Mouse (Mus musculus) embryonic facial prominence, embryonic 12.5 days (tissue): Measurements from ENCODE around the gene P4ha2. TPM values are rescaled to one million over a fixed set of nuclear protein-coding genes. Genes with fewer than 3 reads are reported as not detected.

Experiments
- ATAC-seq: fragments of 200-750 bp; cut with Nextera tagmentation; 2 replicates; pipeline ENCODE4 v1.8.0; 2017; ENCODE audit not compliant: insufficient number of reproducible peaks, insufficient read depth, low FRiP score, low TSS enrichment
- H3K27ac ChIP-seq: fragments of 300-500 bp; sonication (generic); 2 replicates; pipeline ENCODE4 v1.5.1; 2016; ENCODE audit warnings: mild to moderate bottlenecking
- H3K27me3 ChIP-seq: fragments of 300-500 bp; sonication (generic); 2 replicates; pipeline ENCODE4 v1.6.1; 2016; ENCODE audit warnings: mild to moderate bottlenecking, moderate library complexity
- H3K36me3 ChIP-seq: fragments of 300-500 bp; sonication (generic); 2 replicates; pipeline ENCODE4 v1.6.1; 2016; ENCODE audit warnings: mild to moderate bottlenecking
- H3K4me1 ChIP-seq: fragments of 300-500 bp; sonication (generic); 2 replicates; pipeline ENCODE4 v1.6.1; 2016
- H3K4me2 ChIP-seq: fragments of 300-500 bp; sonication (generic); replicated peaks from 2 replicates; pipeline ENCODE4 v1.6.1; 2016; ENCODE audit warnings: mild to moderate bottlenecking, moderate library complexity
- H3K4me3 ChIP-seq: fragments of 300-500 bp; sonication (generic); 2 replicates; pipeline ENCODE4 v1.5.1; 2016; ENCODE audit warnings: mild to moderate bottlenecking
- H3K9ac ChIP-seq: fragments of 300-500 bp; sonication (generic); 2 replicates; pipeline ENCODE4 v1.6.1; 2016; ENCODE audit warnings: mild to moderate bottlenecking, moderate library complexity
- H3K9me3 ChIP-seq: fragments of 300-500 bp; sonication (generic); 2 replicates; pipeline ENCODE4 v1.6.1; 2016; ENCODE audit warnings: mild to moderate bottlenecking, moderate library complexity
- WGBS: fragments of 180-500 bp; shearing (Covaris S2); methylation state at CpG from one replicate; pipeline ENCODE4 v1.1.7; 2016; 5-methylcytosine and 5-hydroxymethylcytosine counted together
- polyA plus RNA-seq: library from polyadenylated mRNA; unstranded; fragments of >200 nt; fragmentation: Nextera tagmentation; extraction: Ambion mirVana; gene quantifications from 2 replicates; pipeline ENCODE4 v1.2.1, GENCODE M21; 2016

The P4ha2 gene
- polyA plus RNA-seq, 1 experiment from 2014 or later = 59.7 TPM

DNA sequence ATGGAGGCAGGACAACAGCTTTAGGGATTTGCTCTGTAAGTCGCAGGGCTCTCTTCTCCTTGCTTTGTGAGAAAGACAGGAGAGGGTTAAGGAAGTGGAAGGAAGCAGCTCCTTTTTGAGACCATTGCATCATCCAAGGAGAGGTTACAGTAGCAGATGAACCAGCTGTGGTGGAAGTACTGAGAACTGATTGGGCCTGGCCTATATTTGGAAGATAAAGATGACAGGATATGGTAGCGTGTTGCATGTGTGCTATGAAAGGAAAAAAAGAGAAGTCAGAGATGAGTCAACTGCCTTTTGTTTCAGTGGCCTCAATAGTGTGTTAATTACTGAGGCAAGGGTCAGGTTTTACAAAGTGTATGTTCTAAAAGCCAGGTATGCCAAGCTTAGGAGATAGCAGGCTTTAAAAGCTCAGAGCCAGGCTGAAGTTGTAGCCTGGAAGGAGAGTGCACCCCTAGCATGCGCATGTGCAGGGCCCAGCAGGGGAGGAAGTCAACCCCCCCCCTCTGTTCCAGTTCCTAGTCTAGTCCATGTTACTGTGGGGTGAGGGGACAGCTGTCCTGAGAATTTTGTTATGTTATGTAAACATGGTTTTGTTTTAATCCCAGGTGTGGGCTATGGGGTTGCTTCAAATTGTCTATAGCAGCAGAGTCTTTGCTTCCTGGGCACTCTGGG lies 50.0 kb downstream of the P4ha2 start:
- no peak for ATAC-seq
- 91% methylated on average over 3 of the region's 3 CpGs for WGBS
- Histone ChIP-seq H3K27me3 (no peaks in the 10 kb centered on the region), H3K4me3 (no peak overlapping the region), H3K36me3 (no peaks in the 10 kb centered on the region), H3K27ac (no peak overlapping the region), H3K9ac (no peak overlapping the region), H3K4me1 (no peaks in the 10 kb centered on the region), H3K9me3 (no peaks in the 10 kb centered on the region), H3K4me2 (no peak overlapping the region)

DNA sequence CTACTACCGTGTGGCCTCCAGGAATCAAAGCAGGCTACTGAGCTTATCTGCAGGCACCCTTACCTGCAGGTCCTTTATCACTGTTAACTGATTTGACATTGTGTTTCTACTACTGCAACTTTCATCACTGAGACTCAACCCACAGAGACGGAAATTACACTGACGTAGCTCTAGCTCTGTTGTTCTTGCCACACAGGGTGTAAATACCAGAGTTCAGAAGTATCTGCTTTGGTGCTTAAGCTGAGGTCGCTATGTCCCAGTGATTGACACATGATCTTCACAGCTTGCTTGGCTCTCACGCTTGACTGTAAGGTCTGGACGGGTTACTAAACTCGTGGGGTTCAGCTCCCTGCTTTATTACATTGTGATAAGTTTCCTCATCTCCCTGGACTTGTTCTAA lies 51.2 kb downstream of the P4ha2 start:
- 62% methylated on average over 7 of the region's 7 CpGs for WGBS
- no peak overlapping the region for H3K27ac ChIP-seq
- H3K9ac ChIP-seq = no peak overlapping the region
- no peak overlapping the region for H3K4me3 ChIP-seq
- H3K36me3 ChIP-seq = no peaks in the 10 kb centered on the region
- no peaks in the 10 kb centered on the region for H3K9me3 ChIP-seq
- H3K27me3 ChIP-seq = no peaks in the 10 kb centered on the region
- no peak overlapping the region for H3K4me2 ChIP-seq
- no peaks in the 10 kb centered on the region for H3K4me1 ChIP-seq
- no peak for ATAC-seq

DNA sequence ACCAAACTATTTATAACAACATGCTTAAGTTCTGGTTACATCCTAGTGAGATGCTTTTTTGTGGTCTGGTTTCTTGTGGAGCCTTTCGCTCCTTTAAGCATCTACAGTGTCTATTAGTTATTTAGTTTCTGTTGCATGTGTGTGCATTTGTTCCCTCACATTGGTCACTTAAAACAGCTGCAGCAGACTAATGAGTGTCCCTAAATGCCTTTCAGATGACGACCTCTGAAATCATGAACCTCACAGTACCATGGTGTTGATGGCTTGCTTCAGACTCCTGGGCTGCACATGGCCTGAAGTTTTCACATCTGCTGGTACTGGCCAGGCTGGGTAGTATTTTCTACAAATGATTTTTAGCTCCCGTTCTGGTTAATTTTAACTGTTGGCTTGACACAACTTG lies 53.1 kb downstream of the P4ha2 start:
- no peaks in the 10 kb centered on the region for H3K9me3 ChIP-seq
- no peaks in the 10 kb centered on the region for H3K27me3 ChIP-seq
- H3K4me1 ChIP-seq = no peaks in the 10 kb centered on the region
- H3K36me3 ChIP-seq = no peaks in the 10 kb centered on the region
- no peak overlapping the region for H3K4me3 ChIP-seq
- 76% methylated on average over 3 of the region's 3 CpGs for WGBS
- no peak for ATAC-seq
- H3K9ac ChIP-seq = no peak overlapping the region
- no peak overlapping the region for H3K4me2 ChIP-seq
- no peak overlapping the region for H3K27ac ChIP-seq

DNA sequence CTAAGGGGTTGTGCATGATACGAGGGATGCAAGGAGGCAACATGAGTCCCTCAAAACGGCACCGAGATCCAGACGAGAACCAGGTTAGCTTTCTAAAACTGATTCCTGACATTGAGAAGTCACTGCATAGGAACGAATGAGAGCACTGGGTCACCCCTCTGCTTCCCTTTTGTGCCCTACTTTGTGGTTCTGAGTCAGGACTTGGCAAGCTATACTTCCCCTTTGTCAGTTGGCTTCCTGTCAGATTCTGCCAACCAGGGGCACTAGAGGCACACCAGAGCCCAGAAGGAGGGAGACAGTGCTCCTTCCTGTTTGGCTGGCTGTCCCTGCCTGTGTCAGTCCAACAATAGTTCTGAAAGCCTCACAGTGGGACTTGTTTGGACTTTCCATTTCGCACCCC lies 56.0 kb downstream of the P4ha2 start:
- Histone ChIP-seq H3K27me3 (no peaks in the 10 kb centered on the region), H3K4me2 (no peak overlapping the region), H3K9ac (no peak overlapping the region), H3K27ac (no peak overlapping the region), H3K4me3 (no peak overlapping the region), H3K9me3 (no peaks in the 10 kb centered on the region), H3K4me1 (no peaks in the 10 kb centered on the region), H3K36me3 (no peaks in the 10 kb centered on the region)
- 87% methylated on average over 6 of the region's 6 CpGs for WGBS
- ATAC-seq = no peak

DNA sequence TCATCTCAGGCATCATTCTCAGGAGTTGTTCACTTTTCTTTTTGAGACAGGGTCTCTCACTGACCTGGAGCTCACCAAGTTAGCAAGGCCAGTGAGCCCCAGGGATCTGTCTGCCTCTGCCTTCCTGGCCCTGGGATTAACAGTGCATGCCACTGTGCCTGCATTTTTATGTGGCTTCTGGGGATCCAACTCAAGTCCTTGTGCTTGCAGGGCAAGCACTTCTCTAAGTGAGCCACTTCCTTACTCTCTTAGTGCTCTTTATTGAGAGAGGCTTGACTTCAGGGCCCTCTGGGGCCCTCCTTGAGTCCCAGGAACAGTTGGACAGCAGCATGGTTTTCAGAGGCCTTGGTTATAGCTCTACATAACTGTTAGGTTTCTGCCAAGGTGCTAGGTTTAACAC lies 56.6 kb downstream of the P4ha2 start:
- ATAC-seq = no peak
- Histone ChIP-seq H3K4me3 (no peak overlapping the region), H3K9ac (no peak overlapping the region), H3K9me3 (no peaks in the 10 kb centered on the region), H3K27ac (no peak overlapping the region), H3K4me1 (no peaks in the 10 kb centered on the region), H3K4me2 (no peak overlapping the region), H3K36me3 (no peaks in the 10 kb centered on the region), H3K27me3 (no peaks in the 10 kb centered on the region)

DNA sequence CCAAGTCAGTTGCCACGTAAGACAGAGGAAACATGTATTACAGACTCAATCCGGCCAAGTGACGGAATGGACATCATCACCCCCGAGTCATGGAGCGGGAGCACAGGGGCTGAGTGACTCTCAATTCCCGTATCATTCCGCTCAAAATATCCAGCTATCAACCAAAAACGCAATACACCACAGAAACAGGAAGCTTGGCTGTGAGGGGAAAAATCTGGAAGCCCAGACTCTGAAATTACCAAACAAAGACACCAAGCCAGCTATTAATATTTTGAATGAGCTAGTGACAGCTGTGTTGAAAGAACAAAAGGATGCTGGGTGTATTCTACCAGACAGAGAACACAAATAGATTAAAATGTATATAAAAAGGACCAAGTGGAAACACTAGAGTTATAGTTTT lies 57.7 kb downstream of the P4ha2 start:
- WGBS = 88% methylated on average over 8 of the region's 8 CpGs
- Histone ChIP-seq H3K27ac (no peak overlapping the region), H3K36me3 (no peaks in the 10 kb centered on the region), H3K4me1 (no peaks in the 10 kb centered on the region), H3K9me3 (no peaks in the 10 kb centered on the region), H3K4me3 (no peak overlapping the region), H3K9ac (no peak overlapping the region), H3K4me2 (no peak overlapping the region), H3K27me3 (no peaks in the 10 kb centered on the region)
- no peak for ATAC-seq

DNA sequence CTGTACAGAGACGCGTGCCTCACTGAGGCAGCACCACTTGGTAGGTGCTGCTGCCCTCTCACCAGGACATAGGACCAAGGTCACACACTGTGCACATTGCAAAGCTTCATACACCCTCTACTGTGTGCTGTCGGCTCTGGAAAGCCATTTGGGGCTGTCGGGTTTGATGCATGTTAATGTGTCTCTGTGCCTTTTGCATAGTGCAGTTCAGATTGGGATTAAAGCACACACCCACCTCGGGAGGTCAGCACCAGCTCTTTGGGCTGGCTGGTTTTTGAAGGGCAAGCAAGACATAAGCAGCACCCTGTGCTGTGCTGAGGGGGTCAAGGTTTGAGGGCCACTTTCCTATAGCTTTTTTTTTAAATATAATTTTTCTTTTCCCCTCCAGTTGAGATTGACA lies 60.5 kb downstream of the P4ha2 start:
- H3K27me3 ChIP-seq = no peaks in the 10 kb centered on the region
- no peaks in the 10 kb centered on the region for H3K36me3 ChIP-seq
- H3K9ac ChIP-seq = no peak overlapping the region
- ATAC-seq = no peak
- H3K9me3 ChIP-seq = no peaks in the 10 kb centered on the region
- H3K27ac ChIP-seq = no peak overlapping the region
- WGBS = 85% methylated on average over 5 of the region's 5 CpGs
- 0 out of 2 replicates have a peak, but pooled peaks cover 7% of the 10 kb centered on the region for H3K4me1 ChIP-seq
- no peak overlapping the region for H3K4me2 ChIP-seq
- H3K4me3 ChIP-seq = no peak overlapping the region

DNA sequence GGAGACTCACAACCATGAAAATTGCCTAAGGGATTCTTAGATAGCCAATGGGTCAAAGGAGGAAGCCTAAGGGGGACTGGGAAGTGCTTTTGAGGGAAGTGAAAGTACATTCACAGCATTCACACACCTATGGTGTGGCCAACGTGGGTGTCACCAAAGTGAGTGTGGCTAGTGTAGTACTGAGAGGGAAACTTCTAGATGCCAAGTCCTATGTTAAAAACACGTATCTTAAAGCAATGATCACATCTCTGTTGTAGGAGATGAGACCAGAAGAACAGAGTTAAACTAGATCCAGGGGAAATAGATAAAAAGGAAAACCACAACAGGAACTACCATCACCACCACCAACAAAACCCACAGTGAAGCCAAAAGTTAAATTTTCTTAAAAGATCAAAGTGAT lies 61.0 kb downstream of the P4ha2 start:
- no peak overlapping the region for H3K4me3 ChIP-seq
- H3K9me3 ChIP-seq = no peaks in the 10 kb centered on the region
- 0 out of 2 replicates have a peak, but pooled peaks cover 7% of the 10 kb centered on the region for H3K4me1 ChIP-seq
- H3K27me3 ChIP-seq = no peaks in the 10 kb centered on the region
- H3K27ac ChIP-seq = no peak overlapping the region
- H3K9ac ChIP-seq = no peak overlapping the region
- H3K36me3 ChIP-seq = no peaks in the 10 kb centered on the region
- no peak for ATAC-seq
- H3K4me2 ChIP-seq = no peak overlapping the region
- WGBS = 76% methylated on average over 2 of the region's 2 CpGs

DNA sequence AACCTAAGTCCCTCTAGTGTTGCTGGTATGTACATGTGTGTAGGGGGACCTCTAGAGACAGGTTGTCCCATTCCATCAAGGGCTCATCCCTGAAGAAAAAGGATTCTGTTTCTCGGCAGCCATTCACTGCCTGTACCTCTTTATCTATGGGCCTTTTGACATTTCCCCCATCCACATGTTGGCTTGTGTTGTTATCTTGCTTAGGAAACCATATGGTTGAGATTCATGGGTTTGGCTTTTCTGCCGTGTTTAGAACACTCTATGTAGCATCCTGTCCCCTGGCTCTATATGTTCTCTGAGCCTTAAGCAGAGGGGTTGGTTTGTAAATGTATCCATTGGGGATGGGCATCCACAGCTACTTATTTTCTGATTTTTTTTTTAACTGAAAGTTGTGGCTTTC lies 61.6 kb downstream of the P4ha2 start:
- Histone ChIP-seq H3K27me3 (no peaks in the 10 kb centered on the region), H3K9ac (no peak overlapping the region), H3K9me3 (no peaks in the 10 kb centered on the region), H3K36me3 (no peaks in the 10 kb centered on the region), H3K27ac (no peak overlapping the region), H3K4me2 (no peak overlapping the region), H3K4me1 (0 out of 2 replicates have a peak, but pooled peaks cover 7% of the 10 kb centered on the region), H3K4me3 (no peak overlapping the region)
- 72% methylated on average over 2 of the region's 2 CpGs for WGBS
- no peak for ATAC-seq

DNA sequence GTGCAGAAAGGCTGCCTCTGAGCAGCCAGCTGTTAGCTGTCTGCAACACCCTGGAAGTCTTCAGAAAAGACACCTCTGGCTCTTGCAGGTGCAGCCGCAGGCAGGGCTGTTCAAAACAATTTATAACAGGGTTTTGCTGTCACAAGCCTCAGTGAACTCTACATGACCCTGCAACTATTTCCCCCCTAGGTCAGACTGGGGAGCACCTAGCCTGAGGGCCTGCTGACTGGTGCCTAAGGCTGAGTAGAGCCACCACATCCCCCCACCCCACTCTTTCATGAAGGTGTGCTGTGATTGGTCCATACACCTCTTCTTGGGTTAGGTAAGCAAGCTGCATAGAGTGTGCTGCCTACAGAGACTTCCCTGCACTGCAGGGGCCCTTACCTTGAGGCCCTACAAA lies 63.1 kb downstream of the P4ha2 start:
- no peak for ATAC-seq
- H3K9ac ChIP-seq = no peak overlapping the region
- WGBS = 30% methylated on average over 1 of the region's 1 CpGs
- no peaks in the 10 kb centered on the region for H3K27me3 ChIP-seq
- H3K9me3 ChIP-seq = no peaks in the 10 kb centered on the region
- no peak overlapping the region for H3K4me3 ChIP-seq
- H3K4me1 ChIP-seq = 0 out of 2 replicates have a peak, but pooled peaks cover 7% of the 10 kb centered on the region
- no peaks in the 10 kb centered on the region for H3K36me3 ChIP-seq
- H3K4me2 ChIP-seq = no peak overlapping the region
- no peak overlapping the region for H3K27ac ChIP-seq

DNA sequence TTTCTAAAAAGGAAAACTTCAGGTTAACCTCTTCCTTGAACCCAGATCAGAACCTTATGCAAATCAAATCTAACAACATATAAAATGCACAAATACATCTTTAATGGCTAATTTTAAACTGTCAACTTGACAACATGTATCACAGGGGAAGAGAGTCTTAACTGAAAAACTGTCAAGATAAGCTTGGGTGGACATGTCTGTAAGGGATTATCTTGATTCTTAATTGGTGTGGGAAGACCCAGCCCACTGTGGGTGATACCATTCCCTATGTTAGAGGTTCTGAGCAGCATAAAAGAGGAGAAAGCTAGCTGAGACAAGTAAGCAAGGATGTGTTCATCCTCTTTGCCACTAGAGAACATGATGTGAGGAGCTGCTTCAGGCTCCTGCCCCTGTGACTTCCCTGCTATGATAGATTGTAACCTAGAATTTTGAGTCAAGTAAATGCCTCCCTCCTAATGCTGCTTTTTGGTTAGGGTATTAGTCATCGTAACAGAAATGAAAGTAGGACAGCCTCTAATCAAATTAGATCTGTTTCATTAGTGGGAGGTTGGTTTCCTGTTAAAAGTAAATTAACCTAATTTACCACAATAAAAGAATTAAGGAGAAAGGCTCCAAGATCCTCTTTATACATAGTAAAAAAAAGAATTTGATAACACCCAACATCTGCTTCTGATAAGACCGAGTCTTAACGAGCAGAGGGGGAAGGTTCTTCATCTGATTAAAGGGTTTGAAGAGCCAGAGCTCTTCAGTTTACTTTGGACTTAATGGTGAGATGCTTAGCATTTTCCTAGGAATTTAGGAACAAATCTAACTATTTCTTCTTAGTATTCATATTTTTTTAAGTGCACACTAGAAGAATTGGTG lies 69.8 kb downstream of the P4ha2 start:
- 44% methylated on average over 3 of the region's 3 CpGs for WGBS
- H3K4me3 ChIP-seq = no peak overlapping the region
- H3K27me3 ChIP-seq = no peaks in the 10 kb centered on the region
- no peak overlapping the region for H3K4me2 ChIP-seq
- ATAC-seq = no peak
- no peaks in the 10 kb centered on the region for H3K4me1 ChIP-seq
- H3K9ac ChIP-seq = no peak overlapping the region
- no peaks in the 10 kb centered on the region for H3K9me3 ChIP-seq
- H3K36me3 ChIP-seq = no peaks in the 10 kb centered on the region
- no peak overlapping the region for H3K27ac ChIP-seq

DNA sequence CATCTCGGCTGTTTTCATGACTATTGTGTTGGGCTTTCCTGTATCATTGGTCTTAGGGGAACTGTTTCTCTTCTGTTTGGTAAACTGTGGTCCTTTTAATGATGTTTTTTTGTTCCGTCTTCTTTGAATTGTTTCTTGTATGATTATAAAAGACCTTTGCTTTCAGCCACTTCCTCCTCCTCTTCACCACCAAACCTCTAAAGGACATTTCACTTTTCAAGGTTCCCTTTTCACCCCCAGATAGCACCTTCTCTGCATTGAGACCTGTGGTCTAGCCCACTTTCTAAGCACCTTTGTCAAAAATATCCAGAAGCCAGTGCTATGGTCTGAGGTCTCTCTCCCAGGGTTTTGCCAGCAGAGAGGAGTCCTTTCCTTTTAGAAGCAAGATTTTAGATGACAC lies 71.3 kb downstream of the P4ha2 start:
- no peaks in the 10 kb centered on the region for H3K9me3 ChIP-seq
- no peaks in the 10 kb centered on the region for H3K4me1 ChIP-seq
- H3K27me3 ChIP-seq = no peaks in the 10 kb centered on the region
- no peak overlapping the region for H3K4me2 ChIP-seq
- 75% methylated on average over 2 of the region's 2 CpGs for WGBS
- no peak overlapping the region for H3K27ac ChIP-seq
- no peak overlapping the region for H3K4me3 ChIP-seq
- no peak overlapping the region for H3K9ac ChIP-seq
- no peaks in the 10 kb centered on the region for H3K36me3 ChIP-seq
- no peak for ATAC-seq
